Mouse (Mus musculus) embryonic fibroblast, embryonic 13.5 days (primary cell): ENCODE results near the gene Sh2d3c.

Experiments used
- CTCF ChIP-seq: IDR thresholded peaks from 2 replicates; pipeline ENCODE4 v1.5.1; 2011; ENCODE audit warnings: mild to moderate bottlenecking, control low read depth, low read length, moderate library complexity, borderline replicate concordance; ENCODE audit not compliant: insufficient read depth
- POLR2A ChIP-seq: IDR thresholded peaks from 2 replicates; pipeline ENCODE4 v1.6.1; 2011; ENCODE audit warnings: low read depth, mild to moderate bottlenecking, control low read depth, low read length, moderate library complexity

DNA sequence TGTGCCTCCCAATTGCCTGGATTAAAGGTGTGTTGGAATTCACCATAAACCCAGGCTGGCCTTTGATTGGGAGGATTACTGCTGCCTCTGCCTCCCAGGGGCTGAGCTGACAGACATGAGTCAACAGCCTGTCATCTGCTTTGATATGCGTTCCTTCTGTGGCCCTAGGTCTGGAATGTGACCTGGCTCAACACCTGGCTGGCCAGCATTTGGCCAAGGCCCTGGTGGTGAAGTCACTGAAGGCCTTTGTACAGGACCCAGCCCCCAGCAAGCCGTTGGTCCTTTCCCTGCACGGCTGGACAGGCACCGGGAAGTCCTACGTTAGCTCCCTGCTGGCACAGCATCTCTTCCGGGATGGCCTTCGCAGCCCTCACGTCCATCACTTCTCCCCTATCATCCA, 37.6 kb downstream of the Sh2d3c start:
- TF ChIP-seq CTCF = no peak
- TF ChIP-seq POLR2A = no peak
